Mouse (Mus musculus) heart, adult 2 months (tissue): Measurements from ENCODE around the gene Tbc1d19.

Experiments
- CTCF ChIP-seq: fragments of 200-600 bp; IDR thresholded peaks from 2 replicates; pipeline ENCODE4 v1.8.1; 2022; ENCODE audit warnings: antibody characterized with exemption, mild to moderate bottlenecking, moderate library complexity
- EP300 ChIP-seq: fragments of 200-500 bp; IDR thresholded peaks from 2 replicates; pipeline ENCODE4 v1.6.1; 2011; ENCODE audit warnings: low read depth, low read length, control low read depth; ENCODE audit not compliant: insufficient read depth
- POLR2A ChIP-seq: fragments of 200-500 bp; IDR thresholded peaks from 2 replicates; pipeline ENCODE4 v1.6.1; 2011; ENCODE audit warnings: mild to moderate bottlenecking, low read depth, low read length, control low read depth; ENCODE audit not compliant: insufficient read depth

- TF ChIP-seq CTCF (no peak), EP300 (no peak), POLR2A (no peak)
These were observed 93.4 kb downstream of the Tbc1d19 start for GRCm38 (mm10) chr5:53902757-53903156.
